23 mouse cellular contexts compared by ENCODE assay signal in genomic region chr13:28929936-28930335, GRCm38 (mm10).
"Had no signal": no experiment of that assay in that cellular context is flagged by ENCODE, and none has a peak within 500 bp of the region (broad histone marks: within the 10 kb centered on the region; RNA-seq: fewer than 3 reads in every experiment).

No protein-coding gene starts in this region.

- H3K27ac ChIP-seq: gastrocnemius, adult 2 months; heart, embryonic 10.5 days; heart, embryonic 13.5 days; heart, embryonic 15.5 days; hindbrain, embryonic 13.5 days; hindbrain, embryonic 15.5 days; hindbrain, postnatal 0 days; intestine, embryonic 15.5 days; kidney, embryonic 15.5 days; kidney, postnatal 0 days; limb, embryonic 12.5 days; limb, embryonic 15.5 days; liver, embryonic 12.5 days had no signal

- H3K27me3 ChIP-seq: heart, embryonic 13.5 days; heart, embryonic 15.5 days; hindbrain, embryonic 13.5 days; hindbrain, embryonic 15.5 days; intestine, embryonic 15.5 days; kidney, embryonic 15.5 days; limb, embryonic 12.5 days; limb, embryonic 15.5 days; liver, embryonic 12.5 days had no signal

- DNase-seq: gastrocnemius, adult 2 months; gastrocnemius, postnatal 10 days; gastrocnemius, postnatal 25 days; heart, adult 18-20 months; heart, postnatal 14 days; heart, postnatal 36 days; kidney, adult 11 months; kidney, postnatal 14 days; layer of hippocampus, adult 9-11 months; layer of hippocampus, postnatal 36 days; left cerebral cortex, postnatal 4 days had no signal

- H3K4me2 ChIP-seq: heart, embryonic 13.5 days; heart, embryonic 15.5 days; hindbrain, embryonic 13.5 days; hindbrain, embryonic 15.5 days; intestine, embryonic 15.5 days; kidney, embryonic 15.5 days; limb, embryonic 12.5 days; limb, embryonic 15.5 days; liver, embryonic 12.5 days had no signal

- H3K36me3 ChIP-seq: heart, embryonic 10.5 days; heart, embryonic 13.5 days; heart, embryonic 15.5 days; hindbrain, embryonic 13.5 days; hindbrain, embryonic 15.5 days; intestine, embryonic 15.5 days; kidney, embryonic 15.5 days; limb, embryonic 12.5 days; limb, embryonic 15.5 days; liver, embryonic 12.5 days had no signal

- H3K9me3 ChIP-seq: heart, embryonic 10.5 days; heart, embryonic 13.5 days; heart, embryonic 15.5 days; hindbrain, embryonic 13.5 days; hindbrain, embryonic 15.5 days; intestine, embryonic 15.5 days; kidney, embryonic 15.5 days; limb, embryonic 12.5 days; limb, embryonic 15.5 days; liver, embryonic 12.5 days had no signal

- H3K4me1 ChIP-seq: hindbrain, embryonic 13.5 days; hindbrain, embryonic 15.5 days; intestine, embryonic 15.5 days; liver, embryonic 12.5 days had no signal

- ATAC-seq: hindbrain, postnatal 0 days; intestine, embryonic 15.5 days had no signal

- H3K4me3 ChIP-seq: gastrocnemius, adult 2 months; heart, embryonic 10.5 days; heart, embryonic 13.5 days; heart, embryonic 15.5 days; hindbrain, embryonic 13.5 days; hindbrain, embryonic 15.5 days; intestine, embryonic 15.5 days; kidney, embryonic 15.5 days; limb, embryonic 12.5 days; limb, embryonic 15.5 days; liver, embryonic 12.5 days had no signal

- H3K9ac ChIP-seq: heart, embryonic 13.5 days; heart, embryonic 15.5 days; hindbrain, embryonic 13.5 days; hindbrain, embryonic 15.5 days; intestine, embryonic 15.5 days; kidney, embryonic 15.5 days; limb, embryonic 12.5 days; limb, embryonic 15.5 days; liver, embryonic 12.5 days had no signal
